In genomic region chr11:62613657-62614365, GRCm38 (mm10) we compare ENCODE assay signal across 8 mouse cellular contexts. TPM values are rescaled to one million over a fixed set of nuclear protein-coding genes. Genes with fewer than 3 reads are reported as not detected.
A peak's percentile ranks its signal among the peaks of the same experiment; 100 is the strongest.
DNase-seq lines count a peak whose midpoint lies in the region; ATAC-seq and TF ChIP-seq lines count a peak whose summit lies in the region.

No protein-coding gene starts in this region.

- H3K27ac ChIP-seq in hindbrain, embryonic 14.5 days: peak overlapping the region; percentile 94

- TF ChIP-seq CTCF in Patski (IDR thresholded peaks at IDR 0.05): peak; percentile 99

- H3K36me3 ChIP-seq in hindbrain, embryonic 14.5 days (replicated peaks; ENCODE audit: control insufficient read depth, insufficient read depth): peaks cover 13% of the 10 kb centered on the region; the same call in 1 of the 2 replicates

- H3K4me3 ChIP-seq in hindbrain, embryonic 14.5 days (replicated peaks; ENCODE audit: low read length): peak overlapping the region; percentile 16

- peaks cover 30% of the 10 kb centered on the region for H3K4me1 ChIP-seq in hindbrain, embryonic 14.5 days (replicated peaks; ENCODE audit: control insufficient read depth, insufficient read depth, low read length)

- POLR2A ChIA-PET in Patski (lab: Charles Lee): interaction anchor here (0.6 to 1.8 kb wide), 4 partner anchors 10 to 62 kb away, joined by 3 to 6 read pairs (median 4); no protein-coding TSS in a partner anchor

- H3K27me3 ChIP-seq in Patski: no peaks in the 10 kb centered on the region
- no peaks in the 10 kb centered on the region for H3K27me3 ChIP-seq in hindbrain, embryonic 14.5 days (ENCODE audit: control insufficient read depth, insufficient read depth, low read length)

- peak overlapping the region; percentile 56 for H3K9ac ChIP-seq in hindbrain, embryonic 14.5 days

- peak; percentile 88 for ATAC-seq in Patski
- ATAC-seq in hindbrain, embryonic 14.5 days (ENCODE audit: low FRiP score): peak; percentile 94

- H3K4me2 ChIP-seq in hindbrain, embryonic 14.5 days (replicated peaks): peak overlapping the region; percentile 57

- in situ Hi-C loops in Patski (cut with MboI; ENCODE audit: low pct_unique_long_range_greater_than_20kb): loop anchor here (5.0 kb wide), 2 partner anchors 33 to 63 kb away; partner anchors contain the start of genes Lrrc75a and Mmgt2

- 3% methylated on average over 19 of the region's 19 CpGs for WGBS in hindbrain, embryonic 14.5 days

- CTCF ChIA-PET in Patski (lab: Charles Lee): interaction anchor here (0.6 to 2.4 kb wide), 16 partner anchors 10 to 88 kb away, joined by 3 to 31 read pairs (median 6); no protein-coding TSS in a partner anchor

- H3K9me3 ChIP-seq in hindbrain, embryonic 14.5 days (ENCODE audit: control insufficient read depth, low read length): no peaks in the 10 kb centered on the region

- DNase-seq in Patski (ENCODE audit: low read depth, low spot score): peak; percentile 54
- DNase-seq in cerebellum, postnatal 14 days: peak; percentile 97 to 99
- DNase-seq in frontal cortex, postnatal 25 days (ENCODE audit: low spot score in 2 of 2): peak; percentile 84 to 92
- DNase-seq in hindbrain, embryonic 14.5 days (ENCODE audit: low spot score): peak; percentile 98
- DNase-seq in layer of hippocampus, postnatal 25 days (ENCODE audit: extremely low spot score in 1 of 2, low spot score in 1 of 2): peak; percentile 89 to 96
- DNase-seq in lung, postnatal 14 days: peak; percentile 96
- DNase-seq in retina, adult 2 months (ENCODE audit: low read depth, low spot score): peak; percentile 75
- DNase-seq in thymus, postnatal 25 days: peak; percentile 89

RNA-seq across cellular contexts. Expression of gene Lrrc75a, which starts 34.5 kb away (rescaled TPM):
- 6.2 TPM for polyA plus RNA-seq in Patski (2021)
- polyA plus RNA-seq in hindbrain, embryonic 14.5 days (2014; fragmentation: Nextera tagmentation; extraction: Ambion mirVana): 10.5 and 12.6 TPM in 2 replicates
- total RNA-seq in layer of hippocampus, postnatal 25 days (2021): 1 to 10 TPM; 8.1 to 9.9 TPM

RNA-seq across cellular contexts. Expression of gene Mmgt2, which starts 34.7 kb away (rescaled TPM):
- polyA plus RNA-seq in Patski (2021): 55.6 TPM
- polyA plus RNA-seq in hindbrain, embryonic 14.5 days (2014; fragmentation: Nextera tagmentation; extraction: Ambion mirVana): 21.0 and 33.4 TPM in 2 replicates
- 10 to 100 TPM; 16.5 to 17.9 TPM for total RNA-seq in layer of hippocampus, postnatal 25 days (2021)

RNA-seq across cellular contexts. Expression of gene Trpv2, which starts 39.5 kb away (rescaled TPM):
- polyA plus RNA-seq in Patski (2021): 0.04 TPM
- 22.6 and 28.2 TPM in 2 replicates for polyA plus RNA-seq in hindbrain, embryonic 14.5 days (2014; fragmentation: Nextera tagmentation; extraction: Ambion mirVana)
- total RNA-seq in layer of hippocampus, postnatal 25 days (2021): 10 to 100 TPM; 14.3 to 16.0 TPM

Comparison
In these comparisons a context has a peak if more than half of its experiments do, and no peak if none do; other contexts are left out.
1. Peak in every context shown above with its lines: DNase-seq, ATAC-seq, H3K4me3 ChIP-seq and H3K27ac ChIP-seq.
2. RNA of gene Trpv2, which starts 39.5 kb away (polyA plus RNA-seq): 22.6 to 28.2 TPM in hindbrain, embryonic 14.5 days; 0.04 TPM in Patski (single experiment); every median in the first group is over 10 times any median in the second.